Mouse (Mus musculus): Measurements from ENCODE around the gene Dhx16. TPM values are rescaled to one million over a fixed set of nuclear protein-coding genes. Genes with fewer than 3 reads are reported as not detected.
A peak's percentile ranks its signal among the peaks of the same experiment; 100 is the strongest.

Dhx16 gene
- total and polyA plus RNA-seq, 3 experiments, result 79.2 to 101 TPM; not detected in 1

- DNase-seq (ENCODE audit: low read depth, low spot score), result no peak
- no peaks in the 10 kb centered on the region; the same call in 1 of the 2 replicates for H3K79me2 ChIP-seq (ENCODE audit: control insufficient read depth, insufficient read depth, low read length, poor library complexity)
- H3K36me3 ChIP-seq (ENCODE audit: control insufficient read depth in 1 of 2, insufficient read depth in 2 of 2, low read length in 2 of 2), result peaks cover 3 to 17% of the 10 kb centered on the region in 2 experiments; a peak in 3 of 4 replicates
- no peak for TF ChIP-seq RAD21 (IDR thresholded peaks at IDR 0.05; ENCODE audit: low read depth, low read length)
- TF ChIP-seq EP300 (IDR thresholded peaks at IDR 0.05; ENCODE audit: low read depth in 1 of 2, low read length in 2 of 2), result no peak
- TF ChIP-seq ETS1 (IDR thresholded peaks at IDR 0.05; ENCODE audit: low read depth, low read length), result 0 out of 2 replicates have a peak, but pooled peaks have one; percentile 10
- no peak for TF ChIP-seq HCFC1 (IDR thresholded peaks at IDR 0.05; ENCODE audit: low read depth, low read length)
- TF ChIP-seq SIN3A (IDR thresholded peaks at IDR 0.05; ENCODE audit: low read length), result no peak; the same call in 1 of the 2 replicates
- TF ChIP-seq TCF12 (IDR thresholded peaks at IDR 0.05; ENCODE audit: low read depth, low read length), result no peak
- TF ChIP-seq MAX (IDR thresholded peaks at IDR 0.05; ENCODE audit: low read length), result no peak
- TF ChIP-seq TAL1 (IDR thresholded peaks at IDR 0.05; ENCODE audit: low read length), result no peak
- TF ChIP-seq SMC3 (IDR thresholded peaks at IDR 0.05; ENCODE audit: low read depth, low read length), result no peak
- TF ChIP-seq UBTF (IDR thresholded peaks at IDR 0.05; ENCODE audit: borderline replicate concordance, insufficient read depth, low read depth, low read length), result 0 out of 2 replicates have a peak, but pooled peaks have one; percentile 20
- TF ChIP-seq ZNF384 (IDR thresholded peaks at IDR 0.05; ENCODE audit: low read depth, low read length), result no peak
- TF ChIP-seq TBP (IDR thresholded peaks at IDR 0.05; ENCODE audit: low read depth, low read length), result no peak
- TF ChIP-seq MEF2A (IDR thresholded peaks at IDR 0.05; ENCODE audit: extremely low read depth, insufficient replicate concordance, low read depth, low read length, poor library complexity, severe bottlenecking), result no peak
- no peaks in the 10 kb centered on the region for H3K9me3 ChIP-seq (replicated peaks; ENCODE audit: insufficient read depth, low read length)
- peak overlapping the region; percentile 78 for H3K9ac ChIP-seq (ENCODE audit: control insufficient read depth, low read depth, low read length, poor library complexity, severe bottlenecking)
- peak overlapping the region; percentile 10; the same call in 1 of the 2 replicates for H3K27ac ChIP-seq (ENCODE audit: control insufficient read depth, low read depth, low read length)
- peak overlapping the region; percentile 33 to 60 for H3K4me3 ChIP-seq (ENCODE audit: control insufficient read depth in 1 of 2, insufficient read depth in 1 of 2, low read depth in 2 of 2, low read length in 2 of 2)
- H3K4me1 ChIP-seq (ENCODE audit: control insufficient read depth in 1 of 2, insufficient read depth in 2 of 2, low read length in 2 of 2), result peaks cover 3 to 25% of the 10 kb centered on the region in 2 experiments; a peak in 3 of 4 replicates
- H3K27me3 ChIP-seq (ENCODE audit: control insufficient read depth in 1 of 2, insufficient read depth in 2 of 2, low read length in 2 of 2), result no peaks in the 10 kb centered on the region
Measured at GRCm38 (mm10) chr17:35860831-35861197, 18.8 kb upstream of the Dhx16 start.

GRCm38 (mm10) chr17:35861198-35861857, 18.3 kb upstream of the Dhx16 start, which contains the start of gene Nrm:
Nrm (plus strand) TSS chr17:35861318.
- Histone ChIP-seq H3K4me3 (ENCODE audit: control insufficient read depth in 1 of 2, insufficient read depth in 1 of 2, low read depth in 2 of 2, low read length in 2 of 2) (peak within 1 kb of the TSS; percentile 60 to 67), H3K36me3 (ENCODE audit: control insufficient read depth in 1 of 2, insufficient read depth in 2 of 2, low read length in 2 of 2) (peaks cover 3 to 17% of the 10 kb centered on the region in 2 experiments; a peak in 3 of 4 replicates), H3K27me3 (ENCODE audit: control insufficient read depth in 1 of 2, insufficient read depth in 2 of 2, low read length in 2 of 2) (no peaks in the 10 kb centered on the region), H3K4me1 (ENCODE audit: control insufficient read depth in 1 of 2, insufficient read depth in 2 of 2, low read length in 2 of 2) (peaks cover 3 to 25% of the 10 kb centered on the region in 2 experiments), H3K79me2 (ENCODE audit: control insufficient read depth, insufficient read depth, low read length, poor library complexity) (peaks cover 2% of the 10 kb centered on the region; the same call in 1 of the 2 replicates), H3K27ac (ENCODE audit: control insufficient read depth, low read depth, low read length) (peak within 1 kb of the TSS; percentile 80), H3K9ac (ENCODE audit: control insufficient read depth, low read depth, low read length, poor library complexity, severe bottlenecking) (peak within 1 kb of the TSS; percentile 78), H3K9me3 (replicated peaks; ENCODE audit: insufficient read depth, low read length) (no peaks in the 10 kb centered on the region)
- peak; percentile 94 for DNase-seq (ENCODE audit: low read depth, low spot score)
- TF ChIP-seq MAX (IDR thresholded peaks at IDR 0.05; ENCODE audit: low read length) (no peak), TCF12 (IDR thresholded peaks at IDR 0.05; ENCODE audit: low read depth, low read length) (peak; percentile 51; the same call in 1 of the 2 replicates), MAFK (IDR thresholded peaks at IDR 0.05; ENCODE audit: borderline replicate concordance, low read depth, low read length) (no peak), GABPA (IDR thresholded peaks at IDR 0.05; ENCODE audit: low read depth, low read length) (no peak), POLR2A (IDR thresholded peaks at IDR 0.05; ENCODE audit: control insufficient read depth in 1 of 2, insufficient read depth in 1 of 2, low read depth in 1 of 2, low read length in 2 of 2, poor library complexity in 1 of 2) (peak; percentile 53 to 69; a peak in 2 of 4 replicates), CHD1 (IDR thresholded peaks at IDR 0.05; ENCODE audit: low read depth, low read length) (no peak), POLR2AphosphoS2 (IDR thresholded peaks at IDR 0.05; ENCODE audit: low read length) (no peak), KAT2A (conservative IDR thresholded peaks at IDR 0.05; ENCODE audit: low read depth, low read length) (no peak), ZNF384 (IDR thresholded peaks at IDR 0.05; ENCODE audit: low read depth, low read length) (no peak), TBP (IDR thresholded peaks at IDR 0.05; ENCODE audit: low read depth, low read length) (peak; percentile 60), SIN3A (IDR thresholded peaks at IDR 0.05; ENCODE audit: low read length) (peak; percentile 67; the same call in 1 of the 2 replicates), SMC3 (IDR thresholded peaks at IDR 0.05; ENCODE audit: low read depth, low read length) (no peak), MXI1 (IDR thresholded peaks at IDR 0.05; ENCODE audit: low read depth, low read length) (no peak), NELFE (IDR thresholded peaks at IDR 0.05; ENCODE audit: low read depth, low read length) (0 out of 2 replicates have a peak, but pooled peaks have one; percentile 33), USF2 (IDR thresholded peaks at IDR 0.05; ENCODE audit: borderline replicate concordance in 1 of 2, insufficient read depth in 1 of 2, low read depth in 1 of 2, low read length in 2 of 2) (no peak), ETS1 (IDR thresholded peaks at IDR 0.05; ENCODE audit: low read depth, low read length) (peak; percentile 78; the same call in 1 of the 2 replicates), NRF1 (IDR thresholded peaks at IDR 0.05; ENCODE audit: insufficient read depth, low read depth, low read length, poor library complexity, severe bottlenecking) (no peak), RCOR1 (IDR thresholded peaks at IDR 0.05; ENCODE audit: low read depth, low read length) (peak; percentile 89), ZC3H11A (IDR thresholded peaks at IDR 0.05; ENCODE audit: low read depth, low read length) (no peak), MEF2A (IDR thresholded peaks at IDR 0.05; ENCODE audit: extremely low read depth, insufficient replicate concordance, low read depth, low read length, poor library complexity, severe bottlenecking) (no peak), POLR2AphosphoS5 (IDR thresholded peaks at IDR 0.05; ENCODE audit: borderline replicate concordance, low read depth, low read length) (no peak), GATA1 (IDR thresholded peaks at IDR 0.05; ENCODE audit: low read depth, low read length) (peak; percentile 81)
